Mouse (Mus musculus) intestine, embryonic 15.5 days (tissue): ENCODE measurements around the gene Slit3. TPM values are rescaled to one million over a fixed set of nuclear protein-coding genes. Genes with fewer than 3 reads are reported as not detected.

ENCODE experiments used
- ATAC-seq: fragments of 200-750 bp; cut with Nextera tagmentation; 2 replicates; pipeline ENCODE4 v1.8.0; 2017; ENCODE audit warnings: moderate TSS enrichment, moderate library complexity
- H3K27ac ChIP-seq: fragments of 300-500 bp; sonication (generic); 2 replicates; pipeline ENCODE4 v1.5.1; 2015; ENCODE audit warnings: mild to moderate bottlenecking, inconsistent platforms
- H3K27me3 ChIP-seq: fragments of 300-500 bp; sonication (generic); replicated peaks from 2 replicates; pipeline ENCODE4 v1.6.1; 2015; ENCODE audit warnings: inconsistent platforms
- H3K36me3 ChIP-seq: fragments of 300-500 bp; sonication (generic); 2 replicates; pipeline ENCODE4 v1.6.1; 2015; ENCODE audit warnings: inconsistent platforms
- H3K4me1 ChIP-seq: fragments of 300-500 bp; sonication (generic); replicated peaks from 2 replicates; pipeline ENCODE4 v1.6.1; 2015; ENCODE audit warnings: inconsistent platforms
- H3K4me2 ChIP-seq: fragments of 300-500 bp; sonication (generic); replicated peaks from 2 replicates; pipeline ENCODE4 v1.6.1; 2015; ENCODE audit warnings: mild to moderate bottlenecking, inconsistent platforms
- H3K4me3 ChIP-seq: fragments of 300-500 bp; sonication (generic); replicated peaks from 2 replicates; pipeline ENCODE4 v1.5.1; 2015; ENCODE audit warnings: inconsistent platforms
- H3K9ac ChIP-seq: fragments of 300-500 bp; sonication (generic); 2 replicates; pipeline ENCODE4 v1.6.1; 2015; ENCODE audit warnings: inconsistent platforms
- H3K9me3 ChIP-seq: fragments of 300-500 bp; sonication (generic); 2 replicates; pipeline ENCODE4 v1.6.1; 2016; ENCODE audit warnings: inconsistent platforms
- WGBS: fragments of 180-500 bp; shearing (Covaris S2); methylation state at CpG from one replicate; pipeline ENCODE4 v1.1.7; 2015; 5-methylcytosine and 5-hydroxymethylcytosine counted together
- polyA plus RNA-seq: library from polyadenylated mRNA; unstranded; fragments of >200 nt; fragmentation: Nextera tagmentation; extraction: Ambion mirVana; gene quantifications from 2 replicates; pipeline ENCODE4 v1.2.1, GENCODE M21; 2015

Gene Slit3
- polyA plus RNA-seq, 1 experiment from 2014 or later, result 15.9 TPM

- no peak overlapping the region for H3K9ac ChIP-seq
- H3K27ac ChIP-seq, result no peak overlapping the region
- WGBS, result 81% methylated on average over 5 of the region's 5 CpGs
- H3K36me3 ChIP-seq, result no peaks in the 10 kb centered on the region
- H3K4me2 ChIP-seq, result no peak overlapping the region
- H3K9me3 ChIP-seq, result no peaks in the 10 kb centered on the region
- H3K4me3 ChIP-seq, result no peak overlapping the region
- no peaks in the 10 kb centered on the region for H3K4me1 ChIP-seq
- no peaks in the 10 kb centered on the region for H3K27me3 ChIP-seq
- ATAC-seq, result no peak
Observed at GRCm38 (mm10) chr11:35302272-35302671, 181.2 kb downstream of the Slit3 start.

GRCm38 (mm10) chr11:35304216-35304975, 183.4 kb downstream of the Slit3 start:
- 86% methylated on average over 8 of the region's 8 CpGs for WGBS
- no peak for ATAC-seq
- Histone ChIP-seq H3K27ac (no peak overlapping the region), H3K4me1 (no peaks in the 10 kb centered on the region), H3K9ac (no peak overlapping the region), H3K4me3 (no peak overlapping the region), H3K27me3 (no peaks in the 10 kb centered on the region), H3K9me3 (no peaks in the 10 kb centered on the region), H3K4me2 (no peak overlapping the region), H3K36me3 (no peaks in the 10 kb centered on the region)

GRCm38 (mm10) chr11:35305111-35305510, 184.1 kb downstream of the Slit3 start:
- Histone ChIP-seq H3K4me1 (no peaks in the 10 kb centered on the region), H3K9me3 (no peaks in the 10 kb centered on the region), H3K36me3 (no peaks in the 10 kb centered on the region), H3K4me2 (no peak overlapping the region), H3K4me3 (no peak overlapping the region), H3K27me3 (no peaks in the 10 kb centered on the region), H3K27ac (no peak overlapping the region), H3K9ac (no peak overlapping the region)
- ATAC-seq, result no peak
- 57% methylated on average over 5 of the region's 5 CpGs for WGBS

DNA sequence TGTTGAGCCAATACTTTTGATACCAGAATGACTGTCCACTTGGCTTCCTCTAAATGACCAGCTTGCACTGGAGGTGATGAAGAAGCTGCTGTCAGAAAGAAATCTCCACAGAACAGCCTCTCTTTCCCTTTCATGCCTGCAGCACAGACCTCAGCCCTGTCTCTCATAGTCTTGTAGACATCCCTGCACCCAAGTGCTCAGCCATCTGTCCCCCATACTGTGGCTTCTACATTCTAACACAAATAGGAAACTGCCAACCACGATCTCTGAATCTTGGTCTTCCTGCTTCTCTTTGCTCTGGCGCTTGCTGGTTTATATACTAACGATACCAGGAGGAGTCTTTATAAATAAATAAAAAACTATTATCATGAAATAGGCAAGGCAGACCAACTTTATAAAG, 184.9 kb downstream of the Slit3 start:
- H3K36me3 ChIP-seq, result no peaks in the 10 kb centered on the region
- H3K4me3 ChIP-seq, result no peak overlapping the region
- H3K4me2 ChIP-seq, result no peak overlapping the region
- WGBS, result 84% methylated on average over 3 of the region's 3 CpGs
- no peak overlapping the region for H3K27ac ChIP-seq
- no peaks in the 10 kb centered on the region for H3K4me1 ChIP-seq
- no peaks in the 10 kb centered on the region for H3K9me3 ChIP-seq
- no peak for ATAC-seq
- H3K27me3 ChIP-seq, result no peaks in the 10 kb centered on the region
- H3K9ac ChIP-seq, result no peak overlapping the region

DNA sequence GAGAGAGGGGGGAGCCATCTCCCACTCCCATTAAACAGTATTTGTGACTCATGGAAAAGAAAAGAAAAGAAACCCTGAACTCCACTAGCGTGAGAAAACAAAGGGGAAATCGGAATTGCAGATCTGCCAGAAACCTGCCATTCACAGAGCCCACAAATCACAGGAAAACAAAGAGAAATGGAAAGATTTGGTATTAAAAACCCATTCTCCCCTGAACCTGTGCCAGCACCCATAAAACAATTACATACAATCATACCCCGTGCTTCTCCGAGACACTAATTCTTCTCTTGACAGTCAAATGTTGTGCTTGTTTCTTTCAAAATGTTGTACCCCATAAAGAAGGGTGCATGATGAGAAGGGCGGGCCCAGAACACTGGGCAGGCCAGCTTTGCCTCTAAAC, 185.9 kb downstream of the Slit3 start:
- Histone ChIP-seq H3K4me1 (no peaks in the 10 kb centered on the region), H3K36me3 (no peaks in the 10 kb centered on the region), H3K9ac (no peak overlapping the region), H3K27ac (no peak overlapping the region), H3K9me3 (no peaks in the 10 kb centered on the region), H3K4me3 (no peak overlapping the region), H3K4me2 (no peak overlapping the region), H3K27me3 (no peaks in the 10 kb centered on the region)
- no peak for ATAC-seq
- WGBS, result 68% methylated on average over 5 of the region's 5 CpGs

DNA sequence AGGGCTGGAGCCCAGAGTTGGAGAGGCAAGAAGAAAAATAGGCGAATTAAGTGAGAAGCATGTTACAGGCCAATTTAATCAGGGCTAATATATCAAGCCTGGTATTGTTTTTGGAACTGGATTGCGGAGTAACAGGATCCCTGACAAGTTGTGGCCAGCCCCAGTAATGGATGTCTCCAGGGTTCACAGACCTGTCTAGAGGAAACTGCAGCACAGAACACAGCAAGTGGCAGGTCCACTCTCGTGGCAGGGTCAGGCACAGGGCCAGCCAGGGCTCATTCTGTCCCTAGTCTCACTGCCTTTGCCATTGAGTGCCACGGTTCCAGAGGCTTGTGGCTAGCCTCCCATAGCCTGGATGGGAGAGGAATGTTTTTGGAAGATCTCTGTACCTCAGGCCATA, 187.0 kb downstream of the Slit3 start:
- Histone ChIP-seq H3K4me1 (no peaks in the 10 kb centered on the region), H3K4me3 (no peak overlapping the region), H3K36me3 (no peaks in the 10 kb centered on the region), H3K9ac (no peak overlapping the region), H3K27ac (no peak overlapping the region), H3K9me3 (no peaks in the 10 kb centered on the region), H3K4me2 (no peak overlapping the region), H3K27me3 (no peaks in the 10 kb centered on the region)
- no peak for ATAC-seq
- 79% methylated on average over 4 of the region's 4 CpGs for WGBS

DNA sequence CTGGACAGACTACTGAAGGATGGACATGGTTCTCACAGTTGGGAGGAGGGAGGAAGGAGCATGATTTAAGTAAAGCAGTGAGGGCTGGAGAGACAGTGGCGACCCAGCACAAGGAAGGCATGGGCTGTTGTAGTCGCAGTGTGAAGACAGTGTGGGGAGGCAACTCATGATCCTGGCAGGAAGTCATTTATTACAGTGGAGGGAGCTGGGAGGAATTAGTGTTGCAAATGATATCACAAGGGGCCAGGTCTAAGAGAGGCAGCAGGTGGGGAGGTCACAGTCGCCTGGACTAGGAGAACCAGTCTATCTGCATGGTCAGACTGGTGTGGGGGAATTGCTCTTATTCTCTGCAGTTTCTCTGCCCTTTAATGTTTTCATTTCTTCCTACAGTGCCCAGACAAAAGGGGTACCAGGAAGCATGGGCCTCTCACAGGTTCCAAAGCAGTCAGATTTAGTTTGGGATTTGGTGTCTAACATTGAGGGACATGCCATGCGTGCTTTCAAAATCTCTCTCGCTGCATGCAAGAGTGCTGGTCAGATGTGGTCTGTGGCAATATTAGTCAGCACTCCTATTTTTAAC, 194.5 kb downstream of the Slit3 start:
- no peak overlapping the region for H3K4me3 ChIP-seq
- no peak overlapping the region for H3K4me2 ChIP-seq
- H3K27ac ChIP-seq, result no peak overlapping the region
- H3K4me1 ChIP-seq, result 0 out of 2 replicates have a peak, but pooled peaks cover 3% of the 10 kb centered on the region
- WGBS, result 52% methylated on average over 5 of the region's 5 CpGs
- H3K9me3 ChIP-seq, result no peaks in the 10 kb centered on the region
- H3K27me3 ChIP-seq, result no peaks in the 10 kb centered on the region
- H3K9ac ChIP-seq, result no peak overlapping the region
- peak; percentile 61 for ATAC-seq
- H3K36me3 ChIP-seq, result no peaks in the 10 kb centered on the region

- Histone ChIP-seq H3K27me3 (no peaks in the 10 kb centered on the region), H3K4me3 (no peak overlapping the region), H3K9ac (no peak overlapping the region), H3K9me3 (no peaks in the 10 kb centered on the region), H3K4me1 (0 out of 2 replicates have a peak, but pooled peaks cover 3% of the 10 kb centered on the region), H3K36me3 (no peaks in the 10 kb centered on the region), H3K4me2 (no peak overlapping the region), H3K27ac (no peak overlapping the region)
- ATAC-seq, result no peak
- WGBS, result 89% methylated on average over 5 of the region's 5 CpGs
Observed at GRCm38 (mm10) chr11:35317221-35317620, 196.2 kb downstream of the Slit3 start.

DNA sequence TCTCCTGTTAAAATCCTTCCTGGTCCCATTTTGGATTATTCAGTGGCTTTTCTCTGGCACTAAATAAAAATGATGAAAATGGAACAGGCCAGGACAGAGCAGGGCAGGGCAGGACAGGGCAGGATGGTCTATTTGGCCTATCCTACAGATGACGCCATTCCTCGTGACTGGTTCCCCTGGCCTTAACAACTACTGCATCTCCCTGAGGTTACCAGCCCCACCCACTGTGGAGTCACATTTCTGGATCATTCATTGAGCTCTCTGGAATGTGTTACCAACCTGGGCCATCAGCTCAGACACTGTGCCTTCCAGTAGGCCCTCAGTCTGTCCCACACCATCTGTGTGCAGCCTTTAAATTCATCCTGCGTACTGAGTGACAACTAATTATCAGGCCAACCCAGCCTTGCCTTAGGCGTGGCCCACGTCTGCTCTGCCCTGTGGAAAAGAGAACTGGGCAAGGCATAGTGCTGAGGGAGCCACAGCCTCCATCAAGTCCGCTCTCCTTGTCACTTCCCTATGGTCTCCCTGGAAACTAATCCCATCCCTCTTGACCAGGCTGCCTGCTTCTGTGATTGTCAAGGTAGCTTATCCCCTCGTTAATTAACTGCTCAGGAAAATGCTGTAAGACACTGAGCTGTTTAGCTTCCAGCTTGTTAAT, 196.9 kb downstream of the Slit3 start:
- no peak for ATAC-seq
- no peak overlapping the region for H3K9ac ChIP-seq
- 70% methylated on average over 7 of the region's 7 CpGs for WGBS
- no peaks in the 10 kb centered on the region for H3K9me3 ChIP-seq
- H3K36me3 ChIP-seq, result no peaks in the 10 kb centered on the region
- H3K27ac ChIP-seq, result no peak overlapping the region
- no peak overlapping the region for H3K4me3 ChIP-seq
- no peaks in the 10 kb centered on the region for H3K27me3 ChIP-seq
- no peak overlapping the region for H3K4me2 ChIP-seq
- H3K4me1 ChIP-seq, result 0 out of 2 replicates have a peak, but pooled peaks cover 3% of the 10 kb centered on the region

DNA sequence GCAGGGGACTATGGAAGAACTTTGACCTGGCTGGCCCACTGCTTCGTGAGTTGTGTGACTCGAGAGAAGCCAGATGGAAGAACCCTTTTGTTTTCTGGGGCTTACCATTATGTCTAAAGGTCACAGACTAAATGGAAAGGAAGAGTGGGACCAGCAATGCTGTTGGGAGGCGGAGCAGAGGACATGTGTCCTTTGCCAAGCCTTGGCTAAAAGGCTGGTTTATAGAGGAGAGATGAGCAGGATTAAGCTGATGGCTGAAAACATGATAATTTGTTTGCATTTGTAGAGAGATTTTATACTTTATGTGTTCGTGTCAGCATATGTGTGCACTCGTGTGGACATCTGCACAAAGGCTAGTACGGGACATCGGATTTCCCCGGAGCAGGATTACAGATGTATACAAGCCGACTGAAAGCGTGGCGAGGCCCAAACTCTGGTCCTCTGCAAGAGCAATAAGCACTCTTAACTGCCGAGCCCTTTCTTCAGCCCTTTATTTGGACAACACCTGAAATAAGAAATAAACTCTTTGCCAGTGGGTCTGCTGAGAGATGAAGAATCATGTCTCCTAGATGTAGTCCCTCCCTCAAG, 197.5 kb downstream of the Slit3 start:
- Histone ChIP-seq H3K9ac (no peak overlapping the region), H3K36me3 (no peaks in the 10 kb centered on the region), H3K27ac (no peak overlapping the region), H3K9me3 (no peaks in the 10 kb centered on the region), H3K4me3 (no peak overlapping the region), H3K27me3 (no peaks in the 10 kb centered on the region), H3K4me1 (0 out of 2 replicates have a peak, but pooled peaks cover 3% of the 10 kb centered on the region), H3K4me2 (no peak overlapping the region)
- WGBS, result 70% methylated on average over 12 of the region's 12 CpGs
- ATAC-seq, result no peak

DNA sequence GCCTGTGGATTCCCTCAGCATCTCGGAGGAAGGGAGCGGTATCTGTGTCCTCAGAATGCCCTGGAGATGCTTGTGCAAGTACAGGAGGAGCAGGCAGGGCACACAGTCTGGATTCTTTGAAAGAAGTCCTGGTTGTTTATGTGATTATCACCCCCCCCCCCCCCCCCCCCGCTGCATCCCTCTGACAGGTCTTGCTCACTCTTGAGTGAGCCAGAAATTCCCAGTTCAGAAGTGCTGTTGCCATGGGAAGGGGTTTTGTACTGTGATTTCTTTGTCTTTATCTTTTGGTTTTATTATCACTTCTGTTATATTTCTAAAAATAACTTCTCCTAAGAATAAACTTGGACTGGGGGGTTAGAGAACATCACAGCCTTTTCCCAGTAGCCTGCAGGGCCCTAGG, 199.5 kb downstream of the Slit3 start:
- no peaks in the 10 kb centered on the region for H3K36me3 ChIP-seq
- H3K4me3 ChIP-seq, result no peak overlapping the region
- H3K27me3 ChIP-seq, result no peaks in the 10 kb centered on the region
- H3K9me3 ChIP-seq, result no peaks in the 10 kb centered on the region
- H3K9ac ChIP-seq, result no peak overlapping the region
- WGBS, result 92% methylated on average over 2 of the region's 3 CpGs
- H3K4me1 ChIP-seq, result 0 out of 2 replicates have a peak, but pooled peaks cover 3% of the 10 kb centered on the region
- H3K4me2 ChIP-seq, result no peak overlapping the region
- H3K27ac ChIP-seq, result no peak overlapping the region
- no peak for ATAC-seq

GRCm38 (mm10) chr11:35324397-35324796, 203.4 kb downstream of the Slit3 start:
- Histone ChIP-seq H3K4me2 (no peak overlapping the region), H3K27ac (no peak overlapping the region), H3K9me3 (no peaks in the 10 kb centered on the region), H3K27me3 (no peaks in the 10 kb centered on the region), H3K9ac (no peak overlapping the region), H3K4me3 (no peak overlapping the region), H3K36me3 (no peaks in the 10 kb centered on the region), H3K4me1 (no peaks in the 10 kb centered on the region)
- 48% methylated on average over 5 of the region's 5 CpGs for WGBS
- no peak for ATAC-seq
